Mouse (Mus musculus): ENCODE data around the gene Saxo1. TPM values are rescaled to one million over a fixed set of nuclear protein-coding genes. Genes with fewer than 3 reads are reported as not detected.

Gene Saxo1
- polyA plus RNA-seq, 1 experiment from 2014 or later, result not detected

GRCm38 (mm10) chr4:86545615-86546014 lies 12.5 kb downstream of the Saxo1 start:
- WGBS (ENCODE audit: missing documents), result 55% methylated on average over 5 of the region's 5 CpGs
- no peaks in the 10 kb centered on the region for H3K79me2 ChIP-seq (ENCODE audit: inconsistent target)

GRCm38 (mm10) chr4:86543999-86544398 lies 14.1 kb downstream of the Saxo1 start:
- Histone ChIP-seq H3K27ac (no peak overlapping the region), H3K79me2 (ENCODE audit: inconsistent target) (no peaks in the 10 kb centered on the region), H3K4me3 (ENCODE audit: inconsistent target) (no peak overlapping the region), H3K36me3 (ENCODE audit: inconsistent target) (no peaks in the 10 kb centered on the region)
- 73% methylated on average over 3 of the region's 3 CpGs for WGBS (ENCODE audit: missing documents)

More at GRCm38 (mm10) chr4:86545615-86546014, 12.5 kb downstream of the Saxo1 start:
- Histone ChIP-seq H3K27ac (no peak overlapping the region), H3K36me3 (ENCODE audit: inconsistent target) (no peaks in the 10 kb centered on the region), H3K4me3 (ENCODE audit: inconsistent target) (no peak overlapping the region)

DNA sequence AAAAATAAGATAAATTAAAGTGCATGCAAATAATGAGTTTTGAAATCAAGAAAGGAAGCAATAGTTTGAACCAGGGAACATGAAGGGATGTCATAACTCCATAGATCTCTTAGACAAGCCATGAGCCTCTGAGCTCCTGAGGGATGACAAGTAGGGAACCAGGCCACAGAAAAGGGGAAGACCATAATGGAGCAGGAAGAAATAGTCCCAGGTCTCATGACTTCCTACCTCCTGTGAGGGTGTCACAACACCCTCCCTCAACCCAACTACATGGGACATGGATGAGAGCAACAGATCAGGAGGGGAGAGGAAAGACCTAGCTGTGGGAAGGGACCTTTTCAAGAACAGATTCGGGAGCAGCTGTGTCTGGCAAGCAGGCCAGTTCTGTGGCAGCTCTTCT lies 16.6 kb downstream of the Saxo1 start:
- no peak overlapping the region for H3K27ac ChIP-seq
- WGBS (ENCODE audit: missing documents), result 93% methylated on average over 1 of the region's 1 CpGs
- no peak overlapping the region for H3K4me3 ChIP-seq (ENCODE audit: inconsistent target)
- no peaks in the 10 kb centered on the region for H3K36me3 ChIP-seq (ENCODE audit: inconsistent target)
- H3K79me2 ChIP-seq (ENCODE audit: inconsistent target), result no peaks in the 10 kb centered on the region

DNA sequence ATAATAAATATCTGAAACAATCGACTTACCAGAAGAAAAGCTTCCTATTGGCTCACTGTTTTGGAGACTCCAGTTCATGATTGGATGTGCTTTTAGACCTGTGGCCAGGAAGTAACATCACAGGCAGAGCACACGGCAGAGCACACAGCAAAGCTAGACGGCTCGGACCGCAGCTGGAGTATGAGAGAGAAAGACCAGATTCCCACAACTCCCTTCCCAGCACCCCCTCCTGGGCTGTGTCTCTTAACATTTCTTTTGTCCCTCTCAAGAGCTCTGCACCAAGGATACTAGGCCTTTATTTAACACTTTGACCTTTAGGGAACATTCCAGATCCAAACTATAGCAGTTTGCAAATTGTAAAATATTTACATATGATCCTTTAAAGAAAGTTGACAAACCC lies 19.2 kb downstream of the Saxo1 start:
- Histone ChIP-seq H3K4me3 (ENCODE audit: inconsistent target) (no peak overlapping the region), H3K27ac (no peak overlapping the region), H3K79me2 (ENCODE audit: inconsistent target) (no peaks in the 10 kb centered on the region), H3K36me3 (ENCODE audit: inconsistent target) (no peaks in the 10 kb centered on the region)
- WGBS (ENCODE audit: missing documents), result 93% methylated on average over 5 of the region's 5 CpGs

GRCm38 (mm10) chr4:86537972-86538371 lies 20.2 kb downstream of the Saxo1 start:
- Histone ChIP-seq H3K27ac (no peak overlapping the region), H3K36me3 (ENCODE audit: inconsistent target) (no peaks in the 10 kb centered on the region), H3K4me3 (ENCODE audit: inconsistent target) (no peak overlapping the region), H3K79me2 (ENCODE audit: inconsistent target) (no peaks in the 10 kb centered on the region)
- WGBS (ENCODE audit: missing documents), result 22% methylated on average over 4 of the region's 4 CpGs

GRCm38 (mm10) chr4:86534091-86534481 lies 24.0 kb downstream of the Saxo1 start:
- H3K36me3 ChIP-seq (ENCODE audit: inconsistent target), result no peaks in the 10 kb centered on the region
- H3K27ac ChIP-seq, result no peak overlapping the region
- 90% methylated on average over 5 of the region's 5 CpGs for WGBS (ENCODE audit: missing documents)
- H3K79me2 ChIP-seq (ENCODE audit: inconsistent target), result no peaks in the 10 kb centered on the region
- H3K4me3 ChIP-seq (ENCODE audit: inconsistent target), result no peak overlapping the region

GRCm38 (mm10) chr4:86533406-86534090 lies 24.6 kb downstream of the Saxo1 start:
- H3K79me2 ChIP-seq (ENCODE audit: inconsistent target), result no peaks in the 10 kb centered on the region
- no peaks in the 10 kb centered on the region for H3K36me3 ChIP-seq (ENCODE audit: inconsistent target)
- H3K4me3 ChIP-seq (ENCODE audit: inconsistent target), result no peak overlapping the region
- 93% methylated on average over 8 of the region's 8 CpGs for WGBS (ENCODE audit: missing documents)
- no peak overlapping the region for H3K27ac ChIP-seq

- 78% methylated on average over 6 of the region's 6 CpGs for WGBS (ENCODE audit: missing documents)
- H3K27ac ChIP-seq, result no peak overlapping the region
- H3K36me3 ChIP-seq (ENCODE audit: inconsistent target), result no peaks in the 10 kb centered on the region
- no peaks in the 10 kb centered on the region for H3K79me2 ChIP-seq (ENCODE audit: inconsistent target)
- H3K4me3 ChIP-seq (ENCODE audit: inconsistent target), result no peak overlapping the region
Observed at GRCm38 (mm10) chr4:86529161-86529560, 29.0 kb downstream of the Saxo1 start.

DNA sequence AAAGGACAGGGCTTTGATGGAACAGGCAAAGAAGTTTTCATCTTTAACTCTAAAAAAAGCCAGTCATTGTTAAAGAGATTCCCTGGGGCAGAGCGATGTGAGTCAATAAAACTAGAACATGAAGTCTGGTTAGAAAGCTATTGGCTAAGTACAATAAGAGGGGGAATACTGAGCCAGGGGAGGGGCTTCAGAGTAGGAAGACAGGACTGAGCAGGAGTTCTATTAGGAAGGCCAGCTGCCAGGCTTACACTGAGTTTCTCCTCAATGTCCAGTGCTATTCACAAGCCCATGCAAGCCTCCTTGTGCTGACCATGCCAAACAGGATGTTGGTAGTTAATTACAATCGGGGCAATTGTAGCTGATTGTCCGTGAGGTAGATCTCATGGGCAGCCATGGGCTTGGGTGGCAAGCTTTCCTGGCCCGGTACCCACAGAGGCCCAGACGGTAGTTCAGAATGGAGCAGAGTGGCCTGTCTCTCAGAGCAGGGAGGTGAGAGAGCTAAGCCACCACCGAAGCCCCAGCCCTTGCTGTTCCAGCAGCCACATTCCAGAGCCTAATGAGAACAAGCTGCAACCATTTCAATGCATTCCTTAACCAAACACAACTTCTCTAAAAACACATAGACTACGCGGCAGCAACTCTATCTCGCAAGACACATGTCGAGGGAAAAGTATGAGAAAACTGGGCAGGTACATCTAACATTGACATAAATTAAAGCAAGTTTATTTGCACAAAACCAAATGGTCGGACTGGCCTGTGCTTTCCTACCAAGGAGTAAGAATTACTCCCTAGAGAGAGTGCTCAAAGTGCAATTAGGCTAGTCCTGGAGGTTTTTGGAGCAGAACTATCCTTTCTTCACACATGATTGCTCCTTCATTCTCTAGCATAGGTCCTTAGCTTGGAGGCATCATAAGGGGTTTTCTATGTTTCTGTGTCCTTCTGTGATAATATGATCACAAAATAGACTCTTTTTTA lies 30.7 kb downstream of the Saxo1 start:
- Histone ChIP-seq H3K36me3 (ENCODE audit: inconsistent target) (no peaks in the 10 kb centered on the region), H3K4me3 (ENCODE audit: inconsistent target) (no peak overlapping the region)

DNA sequence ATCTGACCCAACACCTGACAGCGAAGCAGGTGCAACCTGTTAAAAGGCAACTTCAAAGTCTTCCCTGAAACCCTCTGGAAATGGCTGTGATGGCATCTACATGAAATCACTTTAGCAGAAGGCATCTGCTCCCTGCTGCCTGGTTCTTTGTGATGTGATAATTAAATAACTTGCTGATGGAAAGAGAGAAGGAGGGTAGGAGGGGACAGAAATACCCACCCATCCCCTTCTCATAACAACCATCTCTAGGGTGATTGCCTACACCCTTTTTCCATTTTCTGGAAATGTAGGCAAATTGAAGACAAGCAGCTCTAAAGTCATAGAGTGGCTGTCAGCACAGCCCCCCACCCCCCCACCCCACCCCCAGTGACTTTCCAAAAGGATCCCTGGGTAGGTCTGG lies 33.6 kb downstream of the Saxo1 start:
- Histone ChIP-seq H3K79me2 (ENCODE audit: inconsistent target) (no peaks in the 10 kb centered on the region), H3K4me3 (ENCODE audit: inconsistent target) (no peak overlapping the region), H3K27ac (no peak overlapping the region), H3K36me3 (ENCODE audit: inconsistent target) (no peaks in the 10 kb centered on the region)
- 93% methylated on average over 1 of the region's 1 CpGs for WGBS (ENCODE audit: missing documents)

More for the DNA sequence above, 30.7 kb downstream of the Saxo1 start:
- H3K27ac ChIP-seq, result no peak overlapping the region
- WGBS (ENCODE audit: missing documents), result 87% methylated on average over 11 of the region's 11 CpGs
- H3K79me2 ChIP-seq (ENCODE audit: inconsistent target), result no peaks in the 10 kb centered on the region

DNA sequence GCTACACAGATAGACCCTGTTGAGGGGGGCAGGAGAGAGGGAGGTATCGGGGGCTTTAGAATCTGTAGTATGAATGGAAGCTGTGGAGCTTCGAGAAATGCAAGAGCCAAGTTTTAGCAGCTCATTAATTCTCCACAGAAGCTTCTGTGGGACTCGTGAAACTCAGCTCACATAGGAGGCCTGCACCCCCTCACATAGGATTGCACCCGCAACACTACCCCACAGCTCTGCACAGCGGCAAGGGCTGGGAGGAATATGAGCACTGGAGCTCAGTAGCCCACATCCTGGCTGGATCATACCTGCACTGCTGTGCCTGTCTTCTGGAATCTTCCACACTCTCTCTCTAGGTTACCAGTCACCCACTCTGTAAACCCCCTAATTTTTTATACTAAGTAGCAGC lies 34.4 kb downstream of the Saxo1 start:
- Histone ChIP-seq H3K36me3 (ENCODE audit: inconsistent target) (no peaks in the 10 kb centered on the region), H3K27ac (no peak overlapping the region), H3K4me3 (ENCODE audit: inconsistent target) (no peak overlapping the region), H3K79me2 (ENCODE audit: inconsistent target) (no peaks in the 10 kb centered on the region)
- 98% methylated on average over 5 of the region's 5 CpGs for WGBS (ENCODE audit: missing documents)

GRCm38 (mm10) chr4:86520695-86521094 lies 37.4 kb downstream of the Saxo1 start:
- H3K79me2 ChIP-seq (ENCODE audit: inconsistent target), result no peaks in the 10 kb centered on the region
- no peak overlapping the region for H3K4me3 ChIP-seq (ENCODE audit: inconsistent target)
- 76% methylated on average over 12 of the region's 12 CpGs for WGBS (ENCODE audit: missing documents)
- no peak overlapping the region for H3K27ac ChIP-seq
- H3K36me3 ChIP-seq (ENCODE audit: inconsistent target), result no peaks in the 10 kb centered on the region

GRCm38 (mm10) chr4:86519953-86520352 lies 38.2 kb downstream of the Saxo1 start:
- 96% methylated on average over 5 of the region's 6 CpGs for WGBS (ENCODE audit: missing documents)
- Histone ChIP-seq H3K4me3 (ENCODE audit: inconsistent target) (no peak overlapping the region), H3K79me2 (ENCODE audit: inconsistent target) (no peaks in the 10 kb centered on the region), H3K36me3 (ENCODE audit: inconsistent target) (no peaks in the 10 kb centered on the region), H3K27ac (no peak overlapping the region)

- H3K4me3 ChIP-seq (ENCODE audit: inconsistent target), result no peak overlapping the region
- H3K36me3 ChIP-seq (ENCODE audit: inconsistent target), result no peaks in the 10 kb centered on the region
- H3K27ac ChIP-seq, result no peak overlapping the region
- 82% methylated on average over 6 of the region's 6 CpGs for WGBS (ENCODE audit: missing documents)
- H3K79me2 ChIP-seq (ENCODE audit: inconsistent target), result no peaks in the 10 kb centered on the region
Observed at GRCm38 (mm10) chr4:86504656-86505055, 53.5 kb downstream of the Saxo1 start.

DNA sequence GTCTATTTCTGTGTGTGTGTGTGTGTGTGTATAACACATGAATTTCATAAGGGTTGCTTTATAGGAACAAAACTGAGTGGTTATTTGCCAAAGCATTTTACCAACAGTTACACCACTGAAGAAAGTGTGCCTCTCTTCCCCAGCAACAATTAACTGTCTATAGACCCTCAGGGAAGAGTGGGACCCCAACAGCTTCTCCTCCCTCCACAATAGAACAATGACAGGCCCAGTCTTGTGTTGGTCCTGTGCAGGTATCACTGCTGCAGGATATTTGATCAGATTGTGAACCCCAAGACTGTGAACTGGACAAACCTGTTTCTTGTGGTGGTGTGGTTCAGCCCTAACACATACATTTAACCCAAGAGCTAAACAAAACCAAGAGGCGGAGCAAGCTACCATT lies 58.6 kb downstream of the Saxo1 start:
- Histone ChIP-seq H3K27ac (no peak overlapping the region), H3K4me3 (ENCODE audit: inconsistent target) (no peak overlapping the region), H3K36me3 (ENCODE audit: inconsistent target) (no peaks in the 10 kb centered on the region), H3K79me2 (ENCODE audit: inconsistent target) (no peaks in the 10 kb centered on the region)
- 100% methylated on average over 1 of the region's 1 CpGs for WGBS (ENCODE audit: missing documents)
